ENCODE assay signal across 18 mouse cellular contexts in the genomic region with DNA sequence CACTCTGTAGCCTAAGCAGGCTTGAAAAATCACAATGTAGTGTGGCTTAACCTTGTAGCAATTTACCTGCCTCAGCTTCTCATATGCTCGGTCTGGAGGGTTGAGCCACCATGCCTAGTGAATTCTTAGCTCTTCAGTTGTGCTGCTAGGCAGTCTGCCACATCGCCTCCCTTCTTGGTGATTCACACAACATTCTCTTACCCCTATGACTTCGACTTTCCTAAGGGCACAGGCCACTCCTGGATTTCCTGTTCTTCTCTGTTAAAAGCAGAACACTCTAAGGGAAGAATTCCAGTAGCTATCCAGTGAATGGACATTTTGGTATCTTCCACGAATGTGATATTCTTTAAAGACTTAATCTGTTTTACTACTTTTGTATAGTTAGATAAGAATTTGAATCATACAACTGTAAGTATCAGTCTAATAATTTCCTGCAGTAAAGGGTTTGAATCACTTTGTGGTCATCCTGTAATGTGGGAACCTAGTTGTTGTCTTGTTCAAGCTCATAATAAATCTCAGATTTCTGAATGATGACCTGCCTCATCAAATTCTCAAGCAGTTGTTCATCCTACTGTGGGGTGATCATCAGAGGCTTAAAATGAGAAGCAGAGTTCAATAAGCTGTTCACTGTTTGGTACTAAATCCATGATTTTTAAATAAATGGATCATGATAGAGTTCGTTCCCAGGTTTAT.
DNase-seq lines count a peak whose midpoint lies in the region; ATAC-seq and TF ChIP-seq lines count a peak whose summit lies in the region.
"Had no signal": no experiment of that assay in that cellular context is flagged by ENCODE, and none has a peak within 500 bp of the region (broad histone marks: within the 10 kb centered on the region; RNA-seq: fewer than 3 reads in every experiment).

No protein-coding gene starts in this region.

- no peaks in the 10 kb centered on the region for H3K4me1 ChIP-seq in kidney, adult 2 months (ENCODE audit: control insufficient read depth, insufficient read depth, low read length)
- peaks cover 5% of the 10 kb centered on the region; the same call in 1 of the 2 replicates for H3K4me1 ChIP-seq in kidney, embryonic 16.5 days (ENCODE audit: insufficient read depth, low read length)
- peaks cover 7% of the 10 kb centered on the region; the same call in 1 of the 2 replicates for H3K4me1 ChIP-seq in forebrain, embryonic 14.5 days (ENCODE audit: control insufficient read depth, insufficient read depth, low read length)
- H3K4me1 ChIP-seq: liver, embryonic 13.5 days had no signal

- H3K79me2 ChIP-seq in myocyte (ENCODE audit: control insufficient read depth, insufficient read depth), result no peaks in the 10 kb centered on the region

- no peak overlapping the region for H3ac ChIP-seq in myocyte (ENCODE audit: control insufficient read depth, insufficient read length)

- no peak for TF ChIP-seq CTCF in gastrocnemius, adult 2 months (IDR thresholded peaks at IDR 0.05)
- TF ChIP-seq CTCF in kidney, adult 2 months (conservative IDR thresholded peaks at IDR 0.05; ENCODE audit: insufficient read depth, insufficient read length, low read depth, low read length), result no peak

- no peaks in the 10 kb centered on the region for H3K36me3 ChIP-seq in kidney, adult 2 months (ENCODE audit: control insufficient read depth, insufficient read depth, low read length)
- no peaks in the 10 kb centered on the region for H3K36me3 ChIP-seq in kidney, embryonic 16.5 days (ENCODE audit: insufficient read depth, low read length)
- no peaks in the 10 kb centered on the region for H3K36me3 ChIP-seq in myocyte (ENCODE audit: control insufficient read depth, insufficient read depth)
- H3K36me3 ChIP-seq in forebrain, embryonic 14.5 days (ENCODE audit: control insufficient read depth, insufficient read depth, low read length), result no peaks in the 10 kb centered on the region
- H3K36me3 ChIP-seq: embryonic facial prominence, embryonic 13.5 days; kidney, embryonic 15.5 days; limb, embryonic 12.5 days; liver, embryonic 13.5 days had no signal

- H3K27me3 ChIP-seq in kidney, adult 2 months (replicated peaks; ENCODE audit: control insufficient read depth, insufficient read depth, low read length), result no peaks in the 10 kb centered on the region
- H3K27me3 ChIP-seq in kidney, embryonic 16.5 days (ENCODE audit: insufficient read depth, low read length), result no peaks in the 10 kb centered on the region
- no peaks in the 10 kb centered on the region for H3K27me3 ChIP-seq in myocyte (ENCODE audit: control insufficient read depth, insufficient read depth, insufficient read length)
- no peaks in the 10 kb centered on the region for H3K27me3 ChIP-seq in forebrain, embryonic 14.5 days (replicated peaks; ENCODE audit: control insufficient read depth, insufficient read depth, low read length)
- H3K27me3 ChIP-seq: embryonic facial prominence, embryonic 13.5 days; kidney, embryonic 15.5 days; limb, embryonic 12.5 days; liver, embryonic 13.5 days had no signal

- H3K4me3 ChIP-seq in gastrocnemius, adult 2 months, result no peak overlapping the region
- no peak overlapping the region for H3K4me3 ChIP-seq in kidney, adult 2 months (ENCODE audit: insufficient read depth, low read depth, low read length)
- H3K4me3 ChIP-seq in kidney, embryonic 16.5 days (ENCODE audit: low read length), result no peak overlapping the region
- no peak overlapping the region for H3K4me3 ChIP-seq in myocyte
- H3K4me3 ChIP-seq in forebrain, embryonic 14.5 days (ENCODE audit: low read depth, low read length), result no peak overlapping the region
- H3K4me3 ChIP-seq: embryonic facial prominence, embryonic 13.5 days; kidney, embryonic 15.5 days; limb, embryonic 12.5 days; liver, embryonic 13.5 days had no signal

- peak overlapping the region; percentile 41; the same call in 1 of the 2 replicates for H3K27ac ChIP-seq in gastrocnemius, adult 2 months
- no peak overlapping the region for H3K27ac ChIP-seq in kidney, adult 2 months (ENCODE audit: insufficient read depth, low read depth, low read length)
- H3K27ac ChIP-seq in kidney, embryonic 16.5 days (ENCODE audit: low read length), result no peak overlapping the region
- no peak overlapping the region for H3K27ac ChIP-seq in forebrain, embryonic 14.5 days (ENCODE audit: low read depth, low read length)
- H3K27ac ChIP-seq: embryonic facial prominence, embryonic 13.5 days; kidney, embryonic 15.5 days; limb, embryonic 12.5 days; liver, embryonic 13.5 days had no signal

- WGBS in kidney, adult 2 months, result 68% methylated on average over 5 of the region's 5 CpGs
- 78% methylated on average over 5 of the region's 5 CpGs for WGBS in kidney, embryonic 16.5 days
- 82% methylated on average over 5 of the region's 5 CpGs for WGBS in forebrain, embryonic 14.5 days

- H3K9me3 ChIP-seq in kidney, embryonic 16.5 days (ENCODE audit: low read length), result no peaks in the 10 kb centered on the region
- no peaks in the 10 kb centered on the region for H3K9me3 ChIP-seq in forebrain, embryonic 14.5 days (replicated peaks; ENCODE audit: control insufficient read depth, low read length)
- H3K9me3 ChIP-seq: embryonic facial prominence, embryonic 13.5 days; kidney, embryonic 15.5 days; limb, embryonic 12.5 days; liver, embryonic 13.5 days had no signal

- TF ChIP-seq POLR2A in kidney, adult 2 months (IDR thresholded peaks at IDR 0.05; ENCODE audit: low read depth, low read length), result no peak
- no peak for TF ChIP-seq POLR2A in myocyte (IDR thresholded peaks at IDR 0.05; ENCODE audit: insufficient read length, low read depth)

- intact Hi-C loops in gastrocnemius, adult 2 months (cut with DNase I), result no loop called here

- no peak for ATAC-seq in kidney, embryonic 16.5 days (ENCODE audit: low FRiP score, low TSS enrichment)
- ATAC-seq in forebrain, embryonic 14.5 days, result no peak
- ATAC-seq: activated CD4-positive, CD25-positive, alpha-beta regulatory T cell, adult 4 months; forebrain, postnatal 0 days; hindbrain, embryonic 16.5 days; intestine, embryonic 16.5 days had no signal

- peak; percentile 40 for DNase-seq in gastrocnemius, adult 2 months
- no peak for DNase-seq in gastrocnemius, adult 18-20 months (ENCODE audit: low spot score)
- peak; percentile 23 for DNase-seq in kidney, adult 2 months
- DNase-seq in Muller cell, postnatal 12 days (ENCODE audit: inconsistent ontology term), result peak; percentile 78
- no peak for DNase-seq in forebrain, embryonic 14.5 days (ENCODE audit: low spot score)
- DNase-seq: cerebellum, postnatal 14 days; forebrain, postnatal 0 days; liver, embryonic 13.5 days; midbrain, embryonic 14.5 days; thymus, postnatal 14 days had no signal

- H3K9ac ChIP-seq in kidney, embryonic 16.5 days (replicated peaks; ENCODE audit: low read length), result no peak overlapping the region
- H3K9ac ChIP-seq in forebrain, embryonic 14.5 days (ENCODE audit: low read length), result no peak overlapping the region
- H3K9ac ChIP-seq: embryonic facial prominence, embryonic 13.5 days; forebrain, postnatal 0 days; kidney, embryonic 15.5 days; limb, embryonic 12.5 days; liver, embryonic 13.5 days had no signal

- no peak overlapping the region for H3K4me2 ChIP-seq in kidney, embryonic 16.5 days (replicated peaks; ENCODE audit: low read depth, low read length)
- H3K4me2 ChIP-seq in myocyte (ENCODE audit: low read depth), result peak overlapping the region; percentile 75
- H3K4me2 ChIP-seq in forebrain, embryonic 14.5 days (ENCODE audit: low read length), result no peak overlapping the region
- H3K4me2 ChIP-seq: embryonic facial prominence, embryonic 13.5 days; kidney, embryonic 15.5 days; limb, embryonic 12.5 days; liver, embryonic 13.5 days had no signal

TF ChIP-seq in myocyte, 11 proteins besides CTCF, POLR2A, EP300 and RAD21:
- no peak for TF ChIP-seq SRF (IDR thresholded peaks at IDR 0.05; ENCODE audit: control insufficient read depth, insufficient read length, low read depth)
- TF ChIP-seq MAX (IDR thresholded peaks at IDR 0.05; ENCODE audit: low read depth), result no peak
- no peak for TF ChIP-seq CEBPB (IDR thresholded peaks at IDR 0.05; ENCODE audit: insufficient read depth, poor library complexity, severe bottlenecking)
- TF ChIP-seq MYOG (IDR thresholded peaks at IDR 0.05; ENCODE audit: control insufficient read depth in 1 of 3, insufficient read depth in 1 of 3, insufficient read length in 2 of 3, low read depth in 2 of 3), result no peak
- no peak for TF ChIP-seq TCF3 (IDR thresholded peaks at IDR 0.05; ENCODE audit: insufficient read length, low read depth)
- no peak for TF ChIP-seq TCF12 (IDR thresholded peaks at IDR 0.05; ENCODE audit: insufficient read depth, poor library complexity, severe bottlenecking)
- no peak for TF ChIP-seq POLR2AphosphoS2 (IDR thresholded peaks at IDR 0.05; ENCODE audit: insufficient read length, low read depth)
- no peak for TF ChIP-seq REST (IDR thresholded peaks at IDR 0.05; ENCODE audit: insufficient read depth, insufficient read length)
- TF ChIP-seq USF1 (IDR thresholded peaks at IDR 0.05; ENCODE audit: low read depth), result no peak
- no peak for TF ChIP-seq MYOD1 (IDR thresholded peaks at IDR 0.05; ENCODE audit: control insufficient read depth in 1 of 3, insufficient read length in 2 of 3, low read depth in 2 of 3)
- TF ChIP-seq E2F4 (IDR thresholded peaks at IDR 0.05; ENCODE audit: insufficient read depth), result no peak

Comparison
In these comparisons a context has a peak if more than half of its experiments do, and no peak if none do; other contexts are left out.
1. DNase-seq: peak in gastrocnemius, adult 2 months (single experiment), kidney, adult 2 months (single experiment) and Muller cell, postnatal 12 days (single experiment); none in gastrocnemius, adult 18-20 months (single experiment) and forebrain, embryonic 14.5 days (single experiment).